Mouse (Mus musculus) lung, postnatal 0 days (tissue): ENCODE results near the gene Gpr183. TPM values are rescaled to one million over a fixed set of nuclear protein-coding genes. Genes with fewer than 3 reads are reported as not detected.

Experiments used
- ATAC-seq: fragments of 200-750 bp; cut with Nextera tagmentation; 2 replicates; pipeline ENCODE4 v1.8.0; 2017; ENCODE audit warnings: moderate library complexity
- DNase-seq: peaks from one replicate; pipeline ENCODE4 v3.0.0-alpha.2; 2016; ENCODE audit warnings: low spot score
- H3K27ac ChIP-seq: fragments of 300-500 bp; sonication (generic); 2 replicates; pipeline ENCODE4 v1.5.1; 2014; ENCODE audit warnings: antibody characterized with exemption, mild to moderate bottlenecking, low read length, mixed read lengths
- H3K27me3 ChIP-seq: fragments of 300-500 bp; sonication (generic); replicated peaks from 2 replicates; pipeline ENCODE4 v1.6.1; 2014; ENCODE audit warnings: low read length, mixed read lengths; ENCODE audit not compliant: insufficient read depth
- H3K36me3 ChIP-seq: fragments of 300-500 bp; sonication (generic); 2 replicates; pipeline ENCODE4 v1.6.1; 2014; ENCODE audit warnings: low read length, mixed read lengths; ENCODE audit not compliant: insufficient read depth
- H3K4me1 ChIP-seq: fragments of 300-500 bp; sonication (generic); 2 replicates; pipeline ENCODE4 v1.6.1; 2014; ENCODE audit warnings: antibody characterized with exemption, low read depth, low read length, mixed read lengths; ENCODE audit not compliant: insufficient read depth
- H3K4me2 ChIP-seq: fragments of 300-500 bp; sonication (generic); replicated peaks from 2 replicates; pipeline ENCODE4 v1.6.1; 2014; ENCODE audit warnings: low read depth, mild to moderate bottlenecking, low read length, moderate library complexity, mixed read lengths
- H3K4me3 ChIP-seq: fragments of 300-500 bp; sonication (generic); 2 replicates; pipeline ENCODE4 v1.5.1; 2014; ENCODE audit warnings: low read depth, low read length
- H3K9ac ChIP-seq: fragments of 300-500 bp; sonication (generic); replicated peaks from 2 replicates; pipeline ENCODE4 v1.6.1; 2014; ENCODE audit warnings: low read depth, mild to moderate bottlenecking
- H3K9me3 ChIP-seq: fragments of 300-500 bp; sonication (generic); 2 replicates; pipeline ENCODE4 v1.6.1; 2016; ENCODE audit warnings: low read length, mixed read lengths
- CTCF ChIP-seq: IDR thresholded peaks from 2 replicates; pipeline ENCODE4 v1.5.1; 2016; ENCODE audit warnings: antibody characterized with exemption, mild to moderate bottlenecking
- EP300 ChIP-seq: IDR thresholded peaks from 2 replicates; pipeline ENCODE4 v1.6.1; 2016; ENCODE audit warnings: antibody characterized with exemption, mild to moderate bottlenecking, control low read depth
- WGBS: fragments of 180-500 bp; shearing (Covaris S2); extraction: QIAGEN DNeasy Blood & Tissue Kit; methylation state at CpG from one replicate; pipeline ENCODE4 v1.1.7; 2014; 5-methylcytosine and 5-hydroxymethylcytosine counted together
- polyA plus RNA-seq: library from polyadenylated mRNA; unstranded; fragments of >200 nt; fragmentation: Nextera tagmentation; extraction: Ambion mirVana; gene quantifications from 2 replicates; pipeline ENCODE4 v1.2.1, GENCODE M21; 2015

The Gpr183 gene
- polyA plus RNA-seq, 1 experiment from 2014 or later = 1.6 TPM

- H3K27me3 ChIP-seq = no peaks in the 10 kb centered on the region
- H3K27ac ChIP-seq = no peak overlapping the region
- H3K4me2 ChIP-seq = no peak overlapping the region
- H3K9me3 ChIP-seq = no peaks in the 10 kb centered on the region
- H3K9ac ChIP-seq = no peak overlapping the region
- WGBS = 83% methylated on average over 5 of the region's 5 CpGs
- TF ChIP-seq EP300 = no peak
- DNase-seq = no peak
- H3K4me1 ChIP-seq = no peaks in the 10 kb centered on the region
- no peak for ATAC-seq
- H3K36me3 ChIP-seq = no peaks in the 10 kb centered on the region
- H3K4me3 ChIP-seq = no peak overlapping the region
Measured at GRCm38 (mm10) chr14:121956291-121956690, 8.7 kb downstream of the Gpr183 start.

GRCm38 (mm10) chr14:121955176-121955795 is 9.7 kb downstream of the Gpr183 start:
- no peak for TF ChIP-seq CTCF
- no peak for TF ChIP-seq EP300
- Histone ChIP-seq H3K9me3 (no peaks in the 10 kb centered on the region), H3K4me3 (no peak overlapping the region), H3K9ac (no peak overlapping the region), H3K27me3 (no peaks in the 10 kb centered on the region), H3K4me1 (no peaks in the 10 kb centered on the region), H3K27ac (no peak overlapping the region), H3K36me3 (no peaks in the 10 kb centered on the region), H3K4me2 (no peak overlapping the region)
- DNase-seq = no peak
- ATAC-seq = no peak
- WGBS = 58% methylated on average over 5 of the region's 5 CpGs

- Histone ChIP-seq H3K9ac (no peak overlapping the region), H3K4me2 (no peak overlapping the region), H3K36me3 (no peaks in the 10 kb centered on the region), H3K4me3 (no peak overlapping the region), H3K4me1 (no peaks in the 10 kb centered on the region), H3K9me3 (no peaks in the 10 kb centered on the region), H3K27ac (no peak overlapping the region), H3K27me3 (no peaks in the 10 kb centered on the region)
- WGBS = 96% methylated on average over 12 of the region's 12 CpGs
- ATAC-seq = no peak
- no peak for TF ChIP-seq CTCF
- TF ChIP-seq EP300 = no peak
- no peak for DNase-seq
Measured at GRCm38 (mm10) chr14:121954608-121955007, 10.4 kb downstream of the Gpr183 start.

GRCm38 (mm10) chr14:121954129-121954528 is 10.9 kb downstream of the Gpr183 start:
- Histone ChIP-seq H3K4me2 (no peak overlapping the region), H3K27me3 (no peaks in the 10 kb centered on the region), H3K9ac (no peak overlapping the region), H3K4me3 (no peak overlapping the region), H3K9me3 (no peaks in the 10 kb centered on the region), H3K4me1 (no peaks in the 10 kb centered on the region), H3K27ac (no peak overlapping the region), H3K36me3 (no peaks in the 10 kb centered on the region)
- TF ChIP-seq EP300 (no peak), CTCF (no peak)
- 80% methylated on average over 11 of the region's 11 CpGs for WGBS
- ATAC-seq (no peak), DNase-seq (no peak)

- no peak for TF ChIP-seq CTCF
- no peak for TF ChIP-seq EP300
- H3K4me3 ChIP-seq = no peak overlapping the region
- no peak for ATAC-seq
- H3K9ac ChIP-seq = no peak overlapping the region
- H3K4me1 ChIP-seq = no peaks in the 10 kb centered on the region
- no peak overlapping the region for H3K27ac ChIP-seq
- H3K9me3 ChIP-seq = no peaks in the 10 kb centered on the region
- H3K27me3 ChIP-seq = no peaks in the 10 kb centered on the region
- no peak overlapping the region for H3K4me2 ChIP-seq
- 82% methylated on average over 5 of the region's 5 CpGs for WGBS
- DNase-seq = no peak
- no peaks in the 10 kb centered on the region for H3K36me3 ChIP-seq
Measured at GRCm38 (mm10) chr14:121952046-121952400, 13.0 kb downstream of the Gpr183 start.

GRCm38 (mm10) chr14:121951399-121952045 is 13.5 kb downstream of the Gpr183 start:
- Histone ChIP-seq H3K27ac (no peak overlapping the region), H3K4me2 (no peak overlapping the region), H3K27me3 (no peaks in the 10 kb centered on the region), H3K4me1 (no peaks in the 10 kb centered on the region), H3K4me3 (no peak overlapping the region), H3K9ac (no peak overlapping the region), H3K9me3 (no peaks in the 10 kb centered on the region), H3K36me3 (no peaks in the 10 kb centered on the region)
- no peak for TF ChIP-seq CTCF
- no peak for TF ChIP-seq EP300
- ATAC-seq (no peak), DNase-seq (no peak)
- WGBS = 50% methylated on average over 2 of the region's 2 CpGs

GRCm38 (mm10) chr14:121949897-121950296 is 15.1 kb downstream of the Gpr183 start:
- H3K4me2 ChIP-seq = no peak overlapping the region
- H3K9me3 ChIP-seq = no peaks in the 10 kb centered on the region
- H3K9ac ChIP-seq = no peak overlapping the region
- no peaks in the 10 kb centered on the region for H3K27me3 ChIP-seq
- H3K27ac ChIP-seq = no peak overlapping the region
- ATAC-seq (no peak), DNase-seq (no peak)
- H3K36me3 ChIP-seq = no peaks in the 10 kb centered on the region
- 89% methylated on average over 5 of the region's 5 CpGs for WGBS
- no peak for TF ChIP-seq CTCF
- no peak for TF ChIP-seq EP300
- no peak overlapping the region for H3K4me3 ChIP-seq
- H3K4me1 ChIP-seq = no peaks in the 10 kb centered on the region
